Mouse (Mus musculus): ENCODE measurements around the gene Pgd.

GRCm38 (mm10) chr4:149171581-149171981 is 5.0 kb upstream of the Pgd start:
- TF ChIP-seq CTCF (IDR thresholded peaks at IDR 0.05; ENCODE audit: borderline replicate concordance, extremely low read depth, insufficient read depth, insufficient read length) = no peak
- TF ChIP-seq POLR2A (IDR thresholded peaks at IDR 0.05; ENCODE audit: borderline replicate concordance, extremely low read depth, insufficient read depth, insufficient read length, poor library complexity, severe bottlenecking) = no peak

Measured in brain, embryonic 14.5 days (tissue).